Mouse (Mus musculus) liver, postnatal 0 days (tissue): ENCODE measurements around the gene Tsc2. TPM values are rescaled to one million over a fixed set of nuclear protein-coding genes. Genes with fewer than 3 reads are reported as not detected.

Experiments
- ATAC-seq: fragments of 200-750 bp; cut with Nextera tagmentation; 2 replicates; pipeline ENCODE4 v1.8.0; 2017; ENCODE audit warnings: mild to moderate bottlenecking, moderate library complexity
- DNase-seq: peaks from one replicate; pipeline ENCODE4 v3.0.0-alpha.2; 2016
- H3K27ac ChIP-seq: fragments of 300-500 bp; sonication (generic); 2 replicates; pipeline ENCODE4 v1.5.1; 2014; ENCODE audit warnings: antibody characterized with exemption, moderate library complexity, mild to moderate bottlenecking, low read depth
- H3K27me3 ChIP-seq: fragments of 300-500 bp; sonication (generic); 2 replicates; pipeline ENCODE4 v1.6.1; 2014; ENCODE audit warnings: low read length, control low read depth, mixed read lengths; ENCODE audit not compliant: insufficient read depth
- H3K36me3 ChIP-seq: fragments of 300-500 bp; sonication (generic); replicated peaks from 2 replicates; pipeline ENCODE4 v1.6.1; 2014; ENCODE audit warnings: mild to moderate bottlenecking, control low read depth, low read length, moderate library complexity, mixed read lengths; ENCODE audit not compliant: insufficient read depth
- H3K4me1 ChIP-seq: fragments of 300-500 bp; sonication (generic); 2 replicates; pipeline ENCODE4 v1.6.1; 2014; ENCODE audit warnings: antibody characterized with exemption, mild to moderate bottlenecking, control low read depth; ENCODE audit not compliant: insufficient read depth
- H3K4me2 ChIP-seq: fragments of 300-500 bp; sonication (generic); 2 replicates; pipeline ENCODE4 v1.6.1; 2014; ENCODE audit warnings: low read depth, mild to moderate bottlenecking, low read length, moderate library complexity, mixed read lengths
- H3K4me3 ChIP-seq: fragments of 300-500 bp; sonication (generic); 2 replicates; pipeline ENCODE4 v1.5.1; 2014; ENCODE audit warnings: low read depth, low read length
- H3K9ac ChIP-seq: fragments of 300-500 bp; sonication (generic); replicated peaks from 2 replicates; pipeline ENCODE4 v1.6.1; 2014; ENCODE audit warnings: mild to moderate bottlenecking, moderate library complexity
- H3K9me3 ChIP-seq: fragments of 300-500 bp; sonication (generic); 2 replicates; pipeline ENCODE4 v1.6.1; 2016; ENCODE audit warnings: mild to moderate bottlenecking, control low read depth, low read length, mixed read lengths
- CTCF ChIP-seq: sonication (generic); IDR thresholded peaks from 2 replicates; pipeline ENCODE4 v1.5.1; 2016; ENCODE audit warnings: antibody characterized with exemption, low read depth
- EP300 ChIP-seq: IDR thresholded peaks from 2 replicates; pipeline ENCODE4 v1.6.1; 2016; ENCODE audit warnings: antibody characterized with exemption, low read depth, mild to moderate bottlenecking
- WGBS: fragments of 180-500 bp; shearing (Covaris S2); extraction: QIAGEN DNeasy Blood & Tissue Kit; methylation state at CpG from one replicate; pipeline ENCODE4 v1.1.7; 2014; ENCODE audit not compliant: insufficient replicate concordance; 5-methylcytosine and 5-hydroxymethylcytosine counted together
- polyA plus RNA-seq: library from polyadenylated mRNA; unstranded; fragments of >200 nt; fragmentation: Nextera tagmentation; extraction: Ambion mirVana; gene quantifications from 2 replicates; pipeline ENCODE4 v1.2.1, GENCODE M21; 2015

Gene Tsc2
- polyA plus RNA-seq, 1 experiment from 2014 or later: 11.3 TPM

GRCm38 (mm10) chr17:24596471-24597183 is 35.8 kb downstream of the Tsc2 start:
- 85% methylated on average over 19 of the region's 19 CpGs for WGBS
- H3K9me3 ChIP-seq: no peaks in the 10 kb centered on the region
- no peaks in the 10 kb centered on the region for H3K27me3 ChIP-seq
- no peak overlapping the region for H3K9ac ChIP-seq
- H3K4me3 ChIP-seq: no peak overlapping the region
- H3K27ac ChIP-seq: no peak overlapping the region
- H3K4me2 ChIP-seq: no peak overlapping the region
- ATAC-seq (no peak), DNase-seq (no peak)
- peaks cover 49% of the 10 kb centered on the region for H3K36me3 ChIP-seq
- no peaks in the 10 kb centered on the region for H3K4me1 ChIP-seq
- TF ChIP-seq EP300: no peak
- no peak for TF ChIP-seq CTCF

GRCm38 (mm10) chr17:24596073-24596466 is 36.4 kb downstream of the Tsc2 start:
- no peak for DNase-seq
- no peak overlapping the region for H3K27ac ChIP-seq
- H3K27me3 ChIP-seq: no peaks in the 10 kb centered on the region
- H3K4me1 ChIP-seq: no peaks in the 10 kb centered on the region
- 80% methylated on average over 5 of the region's 5 CpGs for WGBS
- no peak for TF ChIP-seq EP300
- TF ChIP-seq CTCF: no peak
- H3K4me2 ChIP-seq: no peak overlapping the region
- no peak overlapping the region for H3K9ac ChIP-seq
- no peaks in the 10 kb centered on the region for H3K9me3 ChIP-seq
- peaks cover 55% of the 10 kb centered on the region for H3K36me3 ChIP-seq
- H3K4me3 ChIP-seq: no peak overlapping the region
- ATAC-seq: no peak

GRCm38 (mm10) chr17:24595126-24596072 is 37.0 kb downstream of the Tsc2 start:
- H3K4me2 ChIP-seq: no peak overlapping the region
- H3K9ac ChIP-seq: no peak overlapping the region
- ATAC-seq: no peak
- H3K4me1 ChIP-seq: no peaks in the 10 kb centered on the region
- H3K27me3 ChIP-seq: no peaks in the 10 kb centered on the region
- no peaks in the 10 kb centered on the region for H3K9me3 ChIP-seq
- no peak for TF ChIP-seq EP300
- TF ChIP-seq CTCF: peak; percentile 43
- H3K4me3 ChIP-seq: no peak overlapping the region
- DNase-seq: no peak
- 80% methylated on average over 17 of the region's 17 CpGs for WGBS
- H3K27ac ChIP-seq: no peak overlapping the region
- H3K36me3 ChIP-seq: peaks cover 57% of the 10 kb centered on the region

- H3K36me3 ChIP-seq: peaks cover 51% of the 10 kb centered on the region
- DNase-seq (no peak), ATAC-seq (no peak)
- H3K4me2 ChIP-seq: no peak overlapping the region
- H3K4me1 ChIP-seq: no peaks in the 10 kb centered on the region
- WGBS: 87% methylated on average over 26 of the region's 26 CpGs
- no peak for TF ChIP-seq EP300
- TF ChIP-seq CTCF: no peak
- no peak overlapping the region for H3K27ac ChIP-seq
- H3K27me3 ChIP-seq: no peaks in the 10 kb centered on the region
- no peak overlapping the region for H3K9ac ChIP-seq
- H3K4me3 ChIP-seq: no peak overlapping the region
- H3K9me3 ChIP-seq: no peaks in the 10 kb centered on the region
These were observed 38.2 kb downstream of the Tsc2 start for GRCm38 (mm10) chr17:24593992-24594890.

GRCm38 (mm10) chr17:24593248-24593647 is 39.2 kb downstream of the Tsc2 start:
- Histone ChIP-seq H3K4me3 (no peak overlapping the region), H3K9me3 (no peaks in the 10 kb centered on the region), H3K27me3 (no peaks in the 10 kb centered on the region), H3K9ac (no peak overlapping the region), H3K4me2 (no peak overlapping the region), H3K36me3 (peaks cover 44% of the 10 kb centered on the region), H3K27ac (no peak overlapping the region), H3K4me1 (no peaks in the 10 kb centered on the region)
- no peak for DNase-seq
- WGBS: 90% methylated on average over 5 of the region's 5 CpGs
- no peak for TF ChIP-seq EP300
- no peak for TF ChIP-seq CTCF
- ATAC-seq: no peak

- no peaks in the 10 kb centered on the region for H3K4me1 ChIP-seq
- ATAC-seq (no peak), DNase-seq (no peak)
- 94% methylated on average over 5 of the region's 5 CpGs for WGBS
- H3K9ac ChIP-seq: no peak overlapping the region
- H3K4me2 ChIP-seq: no peak overlapping the region
- peaks cover 43% of the 10 kb centered on the region for H3K36me3 ChIP-seq
- no peaks in the 10 kb centered on the region for H3K9me3 ChIP-seq
- H3K27me3 ChIP-seq: no peaks in the 10 kb centered on the region
- no peak overlapping the region for H3K4me3 ChIP-seq
- H3K27ac ChIP-seq: no peak overlapping the region
- no peak for TF ChIP-seq EP300
- no peak for TF ChIP-seq CTCF
These were observed 40.7 kb downstream of the Tsc2 start for GRCm38 (mm10) chr17:24591695-24592094.
